Mouse (Mus musculus): ENCODE measurements around the gene Glb1l. TPM values are rescaled to one million over a fixed set of nuclear protein-coding genes. Genes with fewer than 3 reads are reported as not detected.
A peak's percentile ranks its signal among the peaks of the same experiment; 100 is the strongest.

Glb1l gene
- total and polyA plus RNA-seq, 3 experiments: 7.6 to 13.0 TPM; not detected in 1

GRCm38 (mm10) chr1:75226138-75226537 lies 15.5 kb upstream of the Glb1l start (continued):
- no peak for TF ChIP-seq ZNF384 (IDR thresholded peaks at IDR 0.05; ENCODE audit: low read depth, low read length)
- peak; percentile 49; the same call in 1 of the 2 replicates for TF ChIP-seq TBP (IDR thresholded peaks at IDR 0.05; ENCODE audit: low read depth, low read length)

- Histone ChIP-seq H3K27ac (ENCODE audit: control insufficient read depth, low read depth, low read length) (peak overlapping the region; percentile 91), H3K4me1 (ENCODE audit: control insufficient read depth in 1 of 2, insufficient read depth in 2 of 2, low read length in 2 of 2) (peaks cover 38 to 62% of the 10 kb centered on the region in 2 experiments), H3K27me3 (ENCODE audit: control insufficient read depth in 1 of 2, insufficient read depth in 2 of 2, low read length in 2 of 2) (no peaks in the 10 kb centered on the region)
- TF ChIP-seq UBTF (IDR thresholded peaks at IDR 0.05; ENCODE audit: borderline replicate concordance, insufficient read depth, low read depth, low read length) (no peak), GATA1 (IDR thresholded peaks at IDR 0.05; ENCODE audit: low read depth, low read length) (peak; percentile 76), ELF1 (IDR thresholded peaks at IDR 0.05; ENCODE audit: low read depth, low read length) (peak; percentile 32; the same call in 1 of the 2 replicates), TCF12 (IDR thresholded peaks at IDR 0.05; ENCODE audit: low read depth, low read length) (peak; percentile 61; the same call in 1 of the 2 replicates), ZKSCAN1 (IDR thresholded peaks at IDR 0.05; ENCODE audit: low read depth, low read length) (no peak), MEF2A (IDR thresholded peaks at IDR 0.05; ENCODE audit: extremely low read depth, insufficient replicate concordance, low read depth, low read length, poor library complexity, severe bottlenecking) (no peak), KAT2A (conservative IDR thresholded peaks at IDR 0.05; ENCODE audit: low read depth, low read length) (no peak), POLR2AphosphoS5 (IDR thresholded peaks at IDR 0.05; ENCODE audit: borderline replicate concordance, low read depth, low read length) (no peak), POLR2A (IDR thresholded peaks at IDR 0.05; ENCODE audit: control insufficient read depth in 1 of 2, insufficient read depth in 1 of 2, low read depth in 1 of 2, low read length in 2 of 2, poor library complexity in 1 of 2) (0 out of 4 replicates have a peak, but pooled peaks of 1 of the 2 experiments have one; percentile 21), MYB (IDR thresholded peaks at IDR 0.05; ENCODE audit: low read depth, low read length) (no peak), NRF1 (IDR thresholded peaks at IDR 0.05; ENCODE audit: insufficient read depth, low read depth, low read length, poor library complexity, severe bottlenecking) (no peak), HCFC1 (IDR thresholded peaks at IDR 0.05; ENCODE audit: low read depth, low read length) (no peak), ZC3H11A (IDR thresholded peaks at IDR 0.05; ENCODE audit: low read depth, low read length) (no peak), CTCF (IDR thresholded peaks at IDR 0.05 in 2 of 3, conservative IDR thresholded peaks at IDR 0.05 in 1 of 3; ENCODE audit: control insufficient read depth in 1 of 3, insufficient read depth in 1 of 3, low read depth in 2 of 3, low read length in 3 of 3, poor library complexity in 1 of 3, severe bottlenecking in 1 of 3) (no peak), MAZ (IDR thresholded peaks at IDR 0.05; ENCODE audit: low read depth, low read length) (peak; percentile 75; the same call in 1 of the 2 replicates), MYC (IDR thresholded peaks at IDR 0.05; ENCODE audit: low read depth, low read length) (no peak), POLR2AphosphoS2 (IDR thresholded peaks at IDR 0.05; ENCODE audit: low read length) (no peak), RCOR1 (IDR thresholded peaks at IDR 0.05; ENCODE audit: low read depth, low read length) (peak; percentile 87), MAX (IDR thresholded peaks at IDR 0.05; ENCODE audit: low read length) (no peak; the same call in 1 of the 2 replicates), ZMIZ1 (IDR thresholded peaks at IDR 0.05; ENCODE audit: low read depth, low read length) (no peak), TAL1 (IDR thresholded peaks at IDR 0.05; ENCODE audit: low read length) (no peak), ETS1 (IDR thresholded peaks at IDR 0.05; ENCODE audit: low read depth, low read length) (peak; percentile 87), EP300 (IDR thresholded peaks at IDR 0.05; ENCODE audit: low read depth in 1 of 2, low read length in 2 of 2) (peak; percentile 64 to 86), USF2 (IDR thresholded peaks at IDR 0.05; ENCODE audit: borderline replicate concordance in 1 of 2, insufficient read depth in 1 of 2, low read depth in 1 of 2, low read length in 2 of 2) (no peak), RAD21 (IDR thresholded peaks at IDR 0.05; ENCODE audit: low read depth, low read length) (no peak), TBP (IDR thresholded peaks at IDR 0.05; ENCODE audit: low read depth, low read length) (0 out of 2 replicates have a peak, but pooled peaks have one; percentile 23), CHD2 (IDR thresholded peaks at IDR 0.05; ENCODE audit: low read length) (peak; percentile 66), E2F4 (IDR thresholded peaks at IDR 0.05; ENCODE audit: borderline replicate concordance, low read depth, low read length) (no peak), MAFK (IDR thresholded peaks at IDR 0.05; ENCODE audit: borderline replicate concordance, low read depth, low read length) (no peak), BHLHE40 (IDR thresholded peaks at IDR 0.05; ENCODE audit: borderline replicate concordance, low read depth, low read length) (peak; percentile 41; the same call in 1 of the 2 replicates), CHD1 (IDR thresholded peaks at IDR 0.05; ENCODE audit: low read depth, low read length) (no peak), USF1 (IDR thresholded peaks at IDR 0.05; ENCODE audit: low read depth, low read length) (0 out of 2 replicates have a peak, but pooled peaks have one; percentile 18), SIN3A (IDR thresholded peaks at IDR 0.05; ENCODE audit: low read length) (peak; percentile 69)
These were observed 14.9 kb upstream of the Glb1l start for GRCm38 (mm10) chr1:75225473-75225872.

More at GRCm38 (mm10) chr1:75225473-75225872, 14.9 kb upstream of the Glb1l start:
- Histone ChIP-seq H3K79me2 (ENCODE audit: control insufficient read depth, insufficient read depth, low read length, poor library complexity) (no peaks in the 10 kb centered on the region; the same call in 1 of the 2 replicates), H3K9me3 (replicated peaks; ENCODE audit: insufficient read depth, low read length) (no peaks in the 10 kb centered on the region), H3K4me3 (ENCODE audit: control insufficient read depth in 1 of 2, insufficient read depth in 1 of 2, low read depth in 2 of 2, low read length in 2 of 2) (peak overlapping the region; percentile 31 to 49), H3K9ac (ENCODE audit: control insufficient read depth, low read depth, low read length, poor library complexity, severe bottlenecking) (peak overlapping the region; percentile 52), H3K36me3 (ENCODE audit: control insufficient read depth in 1 of 2, insufficient read depth in 2 of 2, low read length in 2 of 2) (peaks cover 0 to 57% of the 10 kb centered on the region in 2 experiments; a peak in 2 of 4 replicates)
- DNase-seq (ENCODE audit: low read depth, low spot score): peak; percentile 81
